Mouse (Mus musculus) brain, embryonic 14.5 days (tissue): Measurements from ENCODE around the gene Tarsl2.

Source experiments
- CTCF ChIP-seq: fragments of 200-500 bp; IDR thresholded peaks from 2 replicates; pipeline ENCODE4 v1.5.1; 2012; ENCODE audit warnings: inconsistent platforms, mild to moderate bottlenecking, moderate library complexity, borderline replicate concordance; ENCODE audit not compliant: insufficient read depth, insufficient read length; ENCODE audit errors: extremely low read depth
- POLR2A ChIP-seq: fragments of 200-500 bp; IDR thresholded peaks from 2 replicates; pipeline ENCODE4 v1.6.1; 2012; ENCODE audit warnings: mild to moderate bottlenecking, inconsistent platforms, borderline replicate concordance; ENCODE audit not compliant: poor library complexity, insufficient read depth, insufficient read length, severe bottlenecking; ENCODE audit errors: extremely low read depth

- no peak for TF ChIP-seq POLR2A
- no peak for TF ChIP-seq CTCF
Measured at GRCm38 (mm10) chr7:65708506-65708905, 63.8 kb downstream of the Tarsl2 start.
